Mouse (Mus musculus) midbrain, embryonic 14.5 days (tissue): ENCODE results near the gene Gm11060. TPM values are rescaled to one million over a fixed set of nuclear protein-coding genes. Genes with fewer than 3 reads are reported as not detected.

ENCODE experiments used
- ATAC-seq: fragments of 200-750 bp; cut with Nextera tagmentation; 2 replicates; pipeline ENCODE4 v1.8.0; 2017; ENCODE audit warnings: moderate number of reproducible peaks, moderate library complexity; ENCODE audit not compliant: low FRiP score, low TSS enrichment
- DNase-seq: peaks from one replicate; pipeline ENCODE4 v3.0.0-alpha.2; 2015
- H3K27ac ChIP-seq: fragments of 300-500 bp; sonication (generic); replicated peaks from 2 replicates; pipeline ENCODE4 v1.5.1; 2014; ENCODE audit warnings: mild to moderate bottlenecking, low read depth, low read length, moderate library complexity
- H3K27me3 ChIP-seq: fragments of 300-500 bp; sonication (generic); 2 replicates; pipeline ENCODE4 v1.6.1; 2014; ENCODE audit warnings: low read length, control low read depth, mixed read lengths; ENCODE audit not compliant: control insufficient read depth, insufficient read depth
- H3K36me3 ChIP-seq: fragments of 300-500 bp; sonication (generic); 2 replicates; pipeline ENCODE4 v1.6.1; 2014; ENCODE audit warnings: low read length, control low read depth; ENCODE audit not compliant: control insufficient read depth, insufficient read depth
- H3K4me1 ChIP-seq: fragments of 300-500 bp; sonication (generic); 2 replicates; pipeline ENCODE4 v1.6.1; 2014; ENCODE audit warnings: mild to moderate bottlenecking, antibody characterized with exemption, low read length, control low read depth; ENCODE audit not compliant: control insufficient read depth, insufficient read depth
- H3K4me2 ChIP-seq: fragments of 300-500 bp; sonication (generic); 2 replicates; pipeline ENCODE4 v1.6.1; 2014; ENCODE audit warnings: mild to moderate bottlenecking, low read length, moderate library complexity
- H3K4me3 ChIP-seq: fragments of 300-500 bp; sonication (generic); replicated peaks from 2 replicates; pipeline ENCODE4 v1.5.1; 2014; ENCODE audit warnings: low read depth, low read length
- H3K9ac ChIP-seq: fragments of 300-500 bp; sonication (generic); replicated peaks from 2 replicates; pipeline ENCODE4 v1.6.1; 2014; ENCODE audit warnings: mild to moderate bottlenecking, low read length, moderate library complexity
- H3K9me3 ChIP-seq: fragments of 300-500 bp; sonication (generic); 2 replicates; pipeline ENCODE4 v1.6.1; 2016; ENCODE audit warnings: low read length, control low read depth, mixed read lengths; ENCODE audit not compliant: control insufficient read depth
- WGBS: fragments of 180-500 bp; shearing (Covaris S2); extraction: QIAGEN DNeasy Blood & Tissue Kit; methylation state at CpG from one replicate; pipeline ENCODE4 v1.1.7; 2014; 5-methylcytosine and 5-hydroxymethylcytosine counted together
- polyA plus RNA-seq: library from polyadenylated mRNA; unstranded; fragments of >200 nt; fragmentation: Nextera tagmentation; extraction: Ambion mirVana; gene quantifications from 2 replicates; pipeline ENCODE4 v1.2.1, GENCODE M21; 2014

The Gm11060 gene
- polyA plus RNA-seq, 1 experiment from 2014 or later = not detected

- H3K9me3 ChIP-seq = no peaks in the 10 kb centered on the region
- no peaks in the 10 kb centered on the region for H3K36me3 ChIP-seq
- no peak overlapping the region for H3K27ac ChIP-seq
- H3K27me3 ChIP-seq = no peaks in the 10 kb centered on the region
- WGBS = 87% methylated on average over 22 of the region's 22 CpGs
- H3K4me3 ChIP-seq = no peak overlapping the region
- DNase-seq (no peak), ATAC-seq (no peak)
- H3K9ac ChIP-seq = no peak overlapping the region
- no peak overlapping the region for H3K4me2 ChIP-seq
- no peaks in the 10 kb centered on the region for H3K4me1 ChIP-seq
Observed at GRCm38 (mm10) chr2:105097294-105097953, 5.6 kb downstream of the Gm11060 start.

- Histone ChIP-seq H3K9ac (no peak overlapping the region), H3K27me3 (no peaks in the 10 kb centered on the region), H3K4me2 (no peak overlapping the region), H3K4me3 (no peak overlapping the region), H3K4me1 (no peaks in the 10 kb centered on the region), H3K36me3 (no peaks in the 10 kb centered on the region), H3K9me3 (no peaks in the 10 kb centered on the region), H3K27ac (no peak overlapping the region)
- ATAC-seq (no peak), DNase-seq (peak; percentile 43)
- 52% methylated on average over 7 of the region's 7 CpGs for WGBS
Observed at GRCm38 (mm10) chr2:105099410-105099809, 7.6 kb downstream of the Gm11060 start.

GRCm38 (mm10) chr2:105100541-105100940 lies 8.7 kb downstream of the Gm11060 start:
- no peak overlapping the region for H3K4me3 ChIP-seq
- no peaks in the 10 kb centered on the region for H3K36me3 ChIP-seq
- no peaks in the 10 kb centered on the region for H3K4me1 ChIP-seq
- H3K9ac ChIP-seq = no peak overlapping the region
- H3K9me3 ChIP-seq = no peaks in the 10 kb centered on the region
- no peaks in the 10 kb centered on the region for H3K27me3 ChIP-seq
- DNase-seq (no peak), ATAC-seq (no peak)
- H3K27ac ChIP-seq = no peak overlapping the region
- WGBS = 70% methylated on average over 7 of the region's 7 CpGs
- no peak overlapping the region for H3K4me2 ChIP-seq

GRCm38 (mm10) chr2:105108703-105109158 lies 16.9 kb downstream of the Gm11060 start:
- Histone ChIP-seq H3K27me3 (peaks cover 22% of the 10 kb centered on the region), H3K9me3 (no peaks in the 10 kb centered on the region), H3K9ac (no peak overlapping the region), H3K4me1 (no peaks in the 10 kb centered on the region), H3K36me3 (no peaks in the 10 kb centered on the region), H3K27ac (no peak overlapping the region), H3K4me2 (no peak overlapping the region), H3K4me3 (no peak overlapping the region)
- WGBS = 6% methylated on average over 6 of the region's 6 CpGs
- ATAC-seq (peak; percentile 86), DNase-seq (peak; percentile 83)

- Histone ChIP-seq H3K27ac (no peak overlapping the region), H3K4me2 (no peak overlapping the region), H3K9me3 (no peaks in the 10 kb centered on the region), H3K36me3 (no peaks in the 10 kb centered on the region), H3K9ac (no peak overlapping the region), H3K4me1 (no peaks in the 10 kb centered on the region), H3K27me3 (peaks cover 52% of the 10 kb centered on the region), H3K4me3 (no peak overlapping the region)
- ATAC-seq = no peak
- DNase-seq = no peak
- WGBS = 8% methylated on average over 9 of the region's 9 CpGs
Observed at GRCm38 (mm10) chr2:105114074-105114473, 22.3 kb downstream of the Gm11060 start.

GRCm38 (mm10) chr2:105117669-105118068 lies 25.9 kb downstream of the Gm11060 start:
- no peaks in the 10 kb centered on the region for H3K9me3 ChIP-seq
- H3K4me2 ChIP-seq = no peak overlapping the region
- 76% methylated on average over 8 of the region's 8 CpGs for WGBS
- no peaks in the 10 kb centered on the region for H3K4me1 ChIP-seq
- no peak for DNase-seq
- peaks cover 73% of the 10 kb centered on the region for H3K27me3 ChIP-seq
- H3K4me3 ChIP-seq = no peak overlapping the region
- no peak overlapping the region for H3K9ac ChIP-seq
- H3K27ac ChIP-seq = no peak overlapping the region
- H3K36me3 ChIP-seq = no peaks in the 10 kb centered on the region
- ATAC-seq = no peak

GRCm38 (mm10) chr2:105122216-105122615 lies 30.4 kb downstream of the Gm11060 start:
- 0 out of 2 replicates have a peak, but pooled peaks have one; percentile 6 for ATAC-seq
- no peak overlapping the region for H3K4me2 ChIP-seq
- H3K27me3 ChIP-seq = peaks cover 90% of the 10 kb centered on the region
- WGBS = 2% methylated on average over 8 of the region's 8 CpGs
- no peaks in the 10 kb centered on the region for H3K36me3 ChIP-seq
- no peak overlapping the region for H3K27ac ChIP-seq
- no peak overlapping the region for H3K4me3 ChIP-seq
- H3K9ac ChIP-seq = no peak overlapping the region
- no peaks in the 10 kb centered on the region for H3K4me1 ChIP-seq
- no peaks in the 10 kb centered on the region for H3K9me3 ChIP-seq
- DNase-seq = no peak

GRCm38 (mm10) chr2:105122886-105123285 lies 31.1 kb downstream of the Gm11060 start:
- Histone ChIP-seq H3K9me3 (no peaks in the 10 kb centered on the region), H3K27ac (no peak overlapping the region), H3K9ac (no peak overlapping the region), H3K4me3 (0 out of 2 replicates have a peak overlapping the region, but pooled peaks have one; percentile 13), H3K4me2 (peak overlapping the region; percentile 31), H3K4me1 (no peaks in the 10 kb centered on the region), H3K36me3 (no peaks in the 10 kb centered on the region), H3K27me3 (peaks cover 93% of the 10 kb centered on the region)
- WGBS = under 1% methylated on average over 27 of the region's 27 CpGs
- DNase-seq (peak; percentile 51), ATAC-seq (peak; percentile 29; the same call in 1 of the 2 replicates)

- Histone ChIP-seq H3K9ac (no peak overlapping the region), H3K4me1 (no peaks in the 10 kb centered on the region), H3K9me3 (no peaks in the 10 kb centered on the region), H3K27me3 (peaks cover 95% of the 10 kb centered on the region), H3K4me2 (no peak overlapping the region), H3K36me3 (no peaks in the 10 kb centered on the region), H3K4me3 (no peak overlapping the region), H3K27ac (no peak overlapping the region)
- DNase-seq (no peak), ATAC-seq (no peak)
- under 1% methylated on average over 8 of the region's 8 CpGs for whole genome bisulfite sequencing
Observed at GRCm38 (mm10) chr2:105123431-105123830, 31.6 kb downstream of the Gm11060 start.
